Mouse (Mus musculus) T-helper 2 cell (primary cell): ENCODE data around the gene Ralgapa1.
"Not testable (repeated sequence)": the region's sequence is repeated elsewhere in the genome, so short reads cannot be mapped to it uniquely, and the experiment has no call there.

Experiments
- in situ Hi-C: fragments of 300-600 bp; cut with MboI, MseI; formaldehyde crosslinking; loops from one replicate; pipeline ENCODE4 v1.15.1; 2025; ENCODE audit warnings: high pct_unique_total_duplicates

The Ralgapa1 gene

GRCm38 (mm10) chr12:55800144-55800543, 20.8 kb downstream of the Ralgapa1 start:
- in situ Hi-C loops: no loop called here

- in situ Hi-C loops: no loop called here
These were observed 22.2 kb downstream of the Ralgapa1 start for GRCm38 (mm10) chr12:55798745-55799144.

DNA sequence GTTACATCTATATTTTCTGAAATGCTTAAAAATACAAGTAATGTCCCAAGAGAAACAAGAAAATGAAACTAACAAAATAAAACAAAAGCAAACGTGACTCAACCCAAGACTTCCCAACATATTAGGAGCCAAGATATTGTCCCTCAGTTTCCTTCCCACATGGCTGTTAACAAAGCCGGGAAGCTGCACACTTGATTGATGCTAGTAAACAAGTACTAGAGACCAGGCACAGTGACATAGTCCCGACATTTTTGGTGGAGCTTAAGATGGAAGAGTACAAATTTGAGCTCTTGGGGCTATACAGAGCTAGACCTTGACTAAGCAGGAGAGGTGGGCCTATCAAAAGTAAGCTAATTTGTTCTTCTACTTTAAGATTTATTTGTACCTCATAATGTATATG, 23.9 kb downstream of the Ralgapa1 start:
- in situ Hi-C loops: no loop called here

DNA sequence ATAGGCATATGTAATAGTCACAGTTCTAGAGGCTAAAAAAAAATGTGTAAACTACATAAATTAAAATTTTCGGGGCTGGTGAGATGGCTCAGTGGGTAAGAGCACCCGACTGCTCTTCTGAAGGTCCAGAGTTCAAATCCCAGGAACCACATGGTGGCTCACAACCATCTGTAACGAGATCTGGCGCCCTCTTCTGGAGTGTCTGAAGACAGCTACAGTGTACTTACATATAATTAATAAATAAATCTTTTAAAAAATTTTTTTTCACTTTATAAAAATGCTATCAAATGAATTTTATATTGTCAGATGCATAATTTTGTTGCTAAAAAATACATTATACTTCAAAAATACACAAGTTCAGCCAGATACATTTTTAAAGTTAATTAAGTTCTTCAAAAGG, 26.5 kb downstream of the Ralgapa1 start:
- in situ Hi-C loops: not testable (repeated sequence)

GRCm38 (mm10) chr12:55785252-55785651, 35.7 kb downstream of the Ralgapa1 start:
- in situ Hi-C loops: no loop called here

GRCm38 (mm10) chr12:55782662-55783061, 38.3 kb downstream of the Ralgapa1 start:
- in situ Hi-C loops: no loop called here

DNA sequence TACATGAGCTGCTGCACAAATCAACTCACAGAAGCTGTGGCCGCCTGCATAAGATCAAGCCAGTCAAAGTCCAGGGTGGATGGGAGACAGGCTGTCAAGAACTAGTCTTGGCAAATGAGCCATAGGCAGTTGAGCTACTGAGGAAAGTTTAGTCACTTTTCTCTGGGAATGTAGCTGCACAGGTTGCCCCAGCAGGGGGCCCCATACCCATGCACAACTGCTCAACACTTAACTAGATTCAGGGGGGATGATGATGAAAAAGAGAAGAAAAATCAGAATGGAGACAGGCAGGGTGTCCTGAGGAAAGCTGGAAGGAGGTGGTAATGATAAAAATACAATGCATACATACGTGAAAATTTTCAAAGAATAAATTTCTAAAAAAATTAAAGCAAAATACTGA, 42.7 kb downstream of the Ralgapa1 start:
- in situ Hi-C loops: no loop called here

DNA sequence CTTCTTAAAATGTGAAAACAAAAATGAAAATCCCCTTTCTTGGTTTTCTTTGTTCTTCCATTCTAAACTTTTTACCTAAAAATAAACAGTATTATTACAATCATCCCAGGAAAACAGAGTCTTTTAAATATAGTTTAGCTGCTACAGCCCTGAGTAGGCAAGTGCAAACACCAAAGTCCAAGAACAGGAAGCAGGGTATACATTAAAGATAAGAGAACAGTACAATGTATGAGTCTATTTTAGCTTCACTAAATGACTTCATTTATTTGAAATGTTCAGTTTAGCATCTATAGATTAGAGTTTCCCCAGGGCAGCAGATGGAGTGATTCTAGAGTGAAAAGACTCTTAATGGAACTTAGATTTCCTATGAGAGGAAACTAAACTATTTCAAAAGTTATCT, 43.6 kb downstream of the Ralgapa1 start:
- in situ Hi-C loops: no loop called here

DNA sequence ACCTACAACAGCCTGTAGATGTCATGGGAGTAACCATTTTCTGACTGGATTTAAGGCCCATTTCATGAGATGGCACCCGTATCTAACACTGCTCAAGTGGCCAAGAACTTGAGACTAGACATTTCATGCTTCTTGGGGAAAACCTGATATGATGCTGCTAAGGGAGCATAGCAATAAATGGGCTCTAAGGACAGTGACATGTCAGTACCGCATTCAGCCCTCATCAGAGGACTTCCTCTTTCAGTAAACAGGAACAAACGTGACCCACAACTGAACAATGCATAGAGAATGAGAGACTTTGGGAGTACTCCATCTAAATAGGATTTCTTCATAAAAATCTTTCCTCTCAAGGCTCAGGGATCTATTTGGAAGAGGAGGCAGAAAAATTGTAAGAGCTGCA, 46.7 kb downstream of the Ralgapa1 start:
- in situ Hi-C loops: no loop called here

DNA sequence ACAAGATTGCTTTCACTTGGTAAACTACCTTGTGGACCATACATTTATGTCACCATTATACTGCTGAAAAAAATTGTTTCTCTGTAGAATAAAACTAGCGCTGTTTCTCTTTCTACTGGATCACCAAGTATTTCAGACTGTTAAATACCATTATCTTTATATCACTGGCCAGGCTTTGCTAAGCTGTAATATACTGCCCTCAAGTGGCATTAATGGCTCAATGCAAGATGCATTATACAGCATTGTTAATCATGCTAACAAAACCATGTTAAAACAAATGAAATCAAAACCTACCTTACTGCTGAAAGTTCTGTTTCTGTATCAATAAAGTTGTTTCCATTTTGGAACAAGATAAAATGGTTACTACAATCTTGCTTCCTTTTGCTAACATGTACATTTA, 100.6 kb downstream of the Ralgapa1 start:
- in situ Hi-C loops: no loop called here

DNA sequence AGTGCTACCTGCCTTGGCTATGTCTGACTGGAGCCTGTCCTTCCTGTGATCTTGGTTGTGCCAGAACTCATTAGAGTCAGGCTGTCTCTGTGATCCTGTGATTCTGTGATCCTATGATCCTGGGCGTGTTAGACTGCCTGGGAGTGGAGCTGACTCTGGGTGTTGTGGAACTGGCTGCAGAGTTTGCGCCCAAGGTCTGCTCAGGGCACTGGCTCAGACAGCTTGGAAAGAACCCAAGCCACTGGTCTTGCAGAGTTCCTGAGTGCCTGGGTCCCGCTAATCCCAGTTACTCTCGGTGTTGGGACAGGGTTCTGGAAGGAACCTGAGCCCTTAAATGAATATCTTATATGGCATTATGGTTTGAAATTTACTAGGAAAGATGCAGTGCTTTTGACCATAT, 115.1 kb downstream of the Ralgapa1 start:
- in situ Hi-C loops: no loop called here

GRCm38 (mm10) chr12:55666699-55667098, 154.3 kb downstream of the Ralgapa1 start:
- in situ Hi-C loops: no loop called here

GRCm38 (mm10) chr12:55663194-55663593, 157.8 kb downstream of the Ralgapa1 start:
- in situ Hi-C loops: not testable (repeated sequence)

- in situ Hi-C loops: no loop called here
These were observed 172.9 kb downstream of the Ralgapa1 start for GRCm38 (mm10) chr12:55648011-55648525.

GRCm38 (mm10) chr12:55626711-55627110, 194.3 kb downstream of the Ralgapa1 start:
- in situ Hi-C loops: no loop called here

- in situ Hi-C loops: no loop called here
These were observed 197.7 kb downstream of the Ralgapa1 start for GRCm38 (mm10) chr12:55623254-55623653.

DNA sequence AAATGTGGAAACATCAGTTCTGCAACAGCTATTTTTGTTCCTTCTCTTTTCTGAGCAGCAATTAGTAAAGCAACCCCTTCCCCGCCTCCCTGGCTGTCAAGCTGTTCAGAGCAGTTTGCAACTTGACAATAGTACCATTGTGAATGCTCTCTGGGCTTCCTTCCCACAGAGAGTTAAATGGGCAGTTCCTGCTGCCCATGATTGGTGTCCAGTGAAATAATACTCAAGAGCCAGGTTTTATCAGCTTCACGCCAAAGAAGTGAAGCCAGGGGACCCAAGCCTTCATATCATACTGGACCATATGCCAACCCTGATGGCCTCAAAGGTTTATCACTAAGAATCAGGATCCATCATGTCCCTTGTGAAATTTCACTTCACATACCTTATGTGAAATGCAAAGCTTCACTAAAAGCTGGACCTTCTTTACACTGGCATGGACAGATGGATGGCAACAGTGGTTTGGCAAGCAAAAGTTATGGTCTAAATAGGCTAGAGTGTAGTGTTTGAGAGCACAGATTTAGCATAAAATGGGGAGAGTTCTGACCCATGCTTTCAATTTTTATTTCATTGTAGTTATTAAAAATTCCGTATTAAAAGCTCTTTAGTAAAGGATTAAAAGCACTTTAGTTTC, 198.2 kb downstream of the Ralgapa1 start:
- in situ Hi-C loops: no loop called here

GRCm38 (mm10) chr12:55620321-55620720, 200.6 kb downstream of the Ralgapa1 start:
- in situ Hi-C loops: no loop called here

- in situ Hi-C loops: no loop called here
These were observed 210.2 kb downstream of the Ralgapa1 start for GRCm38 (mm10) chr12:55610812-55611211.

DNA sequence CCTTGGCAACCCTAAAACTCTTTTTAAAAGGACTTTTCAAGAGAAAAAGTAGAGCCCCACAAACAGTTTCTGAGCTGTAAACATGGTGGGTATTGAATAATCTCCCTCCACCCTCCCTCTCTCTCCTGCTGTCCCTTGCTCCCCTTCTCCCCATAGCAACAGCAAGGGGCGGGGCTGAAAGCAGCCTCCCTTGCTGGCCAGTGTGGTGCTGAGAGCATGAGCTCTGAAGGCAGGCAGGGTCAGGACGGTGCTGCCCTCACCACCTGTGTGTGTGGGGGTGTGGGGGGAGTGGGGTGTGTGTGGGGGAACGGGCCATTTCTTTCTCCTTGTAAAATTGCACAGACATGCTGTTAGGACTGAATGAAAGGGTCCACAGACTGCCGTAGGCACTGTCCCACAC, 213.1 kb downstream of the Ralgapa1 start:
- in situ Hi-C loops: no loop called here

DNA sequence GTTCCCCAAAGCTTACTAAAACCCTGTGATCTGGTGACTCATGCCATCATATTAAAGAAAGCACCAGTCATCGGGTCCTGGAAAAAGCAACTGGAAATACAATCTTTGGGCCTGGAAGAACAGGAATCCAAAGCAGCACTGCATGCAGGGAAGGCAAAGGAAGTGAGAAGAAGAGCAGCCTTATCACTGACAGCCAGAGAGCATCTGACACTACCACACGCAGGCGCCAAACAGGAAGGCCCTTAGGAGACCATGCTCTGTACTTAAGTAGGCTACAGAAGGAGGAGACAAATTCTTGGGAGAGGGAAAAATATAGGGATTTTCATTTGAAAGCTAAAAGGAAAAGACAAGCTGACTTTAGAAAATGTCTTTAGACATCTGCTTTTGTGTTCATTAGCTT, 216.6 kb downstream of the Ralgapa1 start:
- in situ Hi-C loops: no loop called here

DNA sequence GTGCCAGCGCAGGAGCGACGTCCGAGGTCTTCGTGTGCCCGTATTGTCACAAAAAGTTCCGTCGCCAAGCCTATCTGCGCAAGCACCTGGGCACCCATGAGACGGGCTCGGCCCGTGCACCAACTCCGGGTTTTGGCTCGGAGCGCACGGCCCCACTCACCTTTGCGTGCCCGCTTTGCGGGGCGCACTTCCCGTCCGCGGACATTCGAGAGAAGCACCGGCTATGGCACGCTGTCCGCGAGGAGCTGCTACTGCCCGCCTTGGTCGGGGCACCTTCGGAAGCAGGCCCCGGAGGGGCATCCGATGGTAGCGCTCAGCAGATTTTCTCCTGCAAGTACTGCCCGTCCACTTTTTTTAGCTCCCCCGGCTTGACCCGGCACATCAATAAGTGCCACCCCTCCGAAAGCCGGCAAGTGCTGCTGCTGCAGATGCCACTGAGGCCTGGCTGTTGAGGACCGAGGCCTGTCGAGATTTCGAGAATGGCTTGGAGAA, 220.4 kb downstream of the Ralgapa1 start:
- in situ Hi-C loops: no loop called here

DNA sequence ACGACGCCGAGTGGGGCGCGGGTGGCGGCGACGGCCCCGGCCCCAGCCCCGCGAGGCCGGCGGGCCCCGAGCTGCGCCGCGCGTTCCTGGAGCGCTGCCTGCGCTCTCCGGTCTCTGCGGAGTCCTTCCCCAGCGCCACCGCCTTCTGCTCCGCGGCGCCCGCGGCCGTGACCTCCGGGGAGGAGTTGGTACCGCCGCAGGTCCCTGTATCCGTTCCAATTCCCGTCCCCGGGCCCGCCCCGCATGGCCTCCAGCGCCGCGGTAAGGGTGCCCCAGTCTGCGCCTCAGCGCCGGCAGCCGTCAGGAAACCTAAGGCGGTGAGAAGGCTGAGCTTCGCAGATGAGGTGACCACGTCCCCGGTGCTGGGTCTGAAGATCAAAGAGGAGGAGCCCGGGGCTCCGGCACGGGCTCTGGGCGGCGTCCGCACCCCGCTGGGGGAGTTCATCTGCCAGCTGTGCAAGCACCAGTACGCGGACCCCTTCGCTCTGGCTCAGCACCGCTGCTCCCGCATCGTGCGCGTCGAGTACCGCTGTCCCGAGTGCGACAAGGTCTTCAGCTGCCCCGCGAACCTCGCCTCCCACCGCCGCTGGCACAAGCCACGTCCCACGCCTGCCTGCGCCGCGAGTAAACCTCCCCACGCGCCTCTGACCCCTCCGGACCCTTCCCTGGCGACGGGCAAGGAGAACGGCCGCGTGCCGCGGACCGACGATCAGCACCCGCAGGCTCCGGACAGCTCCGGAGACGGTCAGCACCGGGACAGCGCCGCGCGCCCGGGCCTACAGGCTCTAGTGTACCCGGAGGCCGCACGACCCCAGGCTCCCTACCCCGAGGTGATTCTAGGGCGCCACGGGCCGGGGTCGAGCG, 221.1 kb downstream of the Ralgapa1 start:
- in situ Hi-C loops: no loop called here
